Mouse (Mus musculus): Measurements from ENCODE around the gene Ston2.

- TF ChIP-seq CTCF (IDR thresholded peaks at IDR 0.05; ENCODE audit: low read depth): no peak
- no peak for TF ChIP-seq EP300 (IDR thresholded peaks at IDR 0.05; ENCODE audit: low read depth)
Measured at GRCm38 (mm10) chr12:91791822-91792221, 3.6 kb upstream of the Ston2 start.
